ENCODE assay signal across 14 mouse cellular contexts in the genomic region with DNA sequence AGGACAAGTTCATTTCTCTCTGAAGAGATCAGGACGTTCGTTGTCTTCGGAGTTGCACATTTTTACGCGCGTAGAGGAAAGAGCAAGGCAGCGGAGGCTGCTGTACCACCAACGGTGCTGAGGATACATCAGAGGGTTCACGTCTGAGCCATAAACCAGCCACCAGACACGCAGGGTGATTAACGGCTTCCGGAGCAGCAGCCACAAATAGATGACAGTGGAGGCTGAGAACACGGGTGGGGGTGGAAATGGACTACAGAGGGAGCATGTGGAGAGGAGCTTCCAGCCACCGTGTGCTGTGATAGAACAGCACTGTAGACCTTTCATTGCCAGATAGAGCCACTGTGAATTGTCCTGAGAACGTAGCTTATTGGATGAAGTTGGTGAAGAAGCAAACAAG. TPM values are rescaled to one million over a fixed set of nuclear protein-coding genes. Genes with fewer than 3 reads are reported as not detected.
DNase-seq lines count a peak whose midpoint lies in the region; ATAC-seq lines count a peak whose summit lies in the region.
"Had no signal": no experiment of that assay in that cellular context is flagged by ENCODE, and none has a peak within 500 bp of the region (broad histone marks: within the 10 kb centered on the region; RNA-seq: fewer than 3 reads in every experiment).

No protein-coding gene starts in this region.

- H3K27ac ChIP-seq in kidney, embryonic 16.5 days (ENCODE audit: low read length): no peak overlapping the region
- H3K27ac ChIP-seq in neural tube, embryonic 12.5 days: no peak overlapping the region
- no peak overlapping the region for H3K27ac ChIP-seq in forebrain, embryonic 16.5 days (ENCODE audit: low read length)
- H3K27ac ChIP-seq: heart, embryonic 15.5 days; liver, embryonic 15.5 days; midbrain, embryonic 12.5 days had no signal

- no peak overlapping the region for H3K4me3 ChIP-seq in kidney, embryonic 16.5 days (ENCODE audit: low read length)
- H3K4me3 ChIP-seq in neural tube, embryonic 12.5 days: no peak overlapping the region
- no peak overlapping the region for H3K4me3 ChIP-seq in forebrain, embryonic 16.5 days (replicated peaks; ENCODE audit: low read length)
- H3K4me3 ChIP-seq: heart, embryonic 15.5 days; liver, embryonic 15.5 days; midbrain, embryonic 12.5 days had no signal

- no peaks in the 10 kb centered on the region for H3K27me3 ChIP-seq in kidney, embryonic 16.5 days (ENCODE audit: insufficient read depth, low read length)
- no peaks in the 10 kb centered on the region for H3K27me3 ChIP-seq in neural tube, embryonic 12.5 days (replicated peaks)
- H3K27me3 ChIP-seq in forebrain, embryonic 16.5 days (replicated peaks; ENCODE audit: control insufficient read depth, insufficient read depth, low read length): no peaks in the 10 kb centered on the region
- H3K27me3 ChIP-seq: heart, embryonic 15.5 days; liver, embryonic 15.5 days; midbrain, embryonic 12.5 days had no signal

- H3K4me1 ChIP-seq in kidney, embryonic 16.5 days (ENCODE audit: insufficient read depth, low read length): peaks cover 7% of the 10 kb centered on the region; the same call in 1 of the 2 replicates
- peaks cover 7% of the 10 kb centered on the region for H3K4me1 ChIP-seq in neural tube, embryonic 12.5 days
- no peaks in the 10 kb centered on the region for H3K4me1 ChIP-seq in forebrain, embryonic 16.5 days (replicated peaks; ENCODE audit: control insufficient read depth, insufficient read depth, low read length)
- H3K4me1 ChIP-seq: heart, embryonic 15.5 days; liver, embryonic 15.5 days; midbrain, embryonic 12.5 days had no signal

- H3K36me3 ChIP-seq in kidney, embryonic 16.5 days (ENCODE audit: insufficient read depth, low read length): no peaks in the 10 kb centered on the region
- no peaks in the 10 kb centered on the region for H3K36me3 ChIP-seq in neural tube, embryonic 12.5 days
- no peaks in the 10 kb centered on the region for H3K36me3 ChIP-seq in forebrain, embryonic 16.5 days (ENCODE audit: control insufficient read depth, insufficient read depth)
- H3K36me3 ChIP-seq: heart, embryonic 15.5 days; liver, embryonic 15.5 days; midbrain, embryonic 12.5 days had no signal

- peak overlapping the region; percentile 25; the same call in 1 of the 2 replicates for H3K4me2 ChIP-seq in kidney, embryonic 16.5 days (replicated peaks; ENCODE audit: low read depth, low read length)
- peak overlapping the region; percentile 32 for H3K4me2 ChIP-seq in neural tube, embryonic 12.5 days (replicated peaks)
- H3K4me2 ChIP-seq in forebrain, embryonic 16.5 days (ENCODE audit: low read length): no peak overlapping the region
- H3K4me2 ChIP-seq: heart, embryonic 15.5 days; liver, embryonic 15.5 days; midbrain, embryonic 12.5 days had no signal

- DNase-seq in heart, adult 11 months: peak; percentile 78
- no peak for DNase-seq in heart, adult 9 months (ENCODE audit: low spot score in 2 of 2)
- peak; percentile 39 for DNase-seq in adrenal gland, postnatal 14 days
- no peak for DNase-seq in gastrocnemius, adult 8-10 months (ENCODE audit: low spot score in 2 of 2)
- no peak for DNase-seq in urinary bladder, postnatal 36 days (ENCODE audit: low spot score in 2 of 2)

- H3K9ac ChIP-seq in kidney, embryonic 16.5 days (replicated peaks; ENCODE audit: low read length): no peak overlapping the region
- no peak overlapping the region for H3K9ac ChIP-seq in neural tube, embryonic 12.5 days
- H3K9ac ChIP-seq in forebrain, embryonic 16.5 days (replicated peaks; ENCODE audit: low read depth, low read length): no peak overlapping the region
- H3K9ac ChIP-seq: heart, embryonic 15.5 days; liver, embryonic 15.5 days; midbrain, embryonic 12.5 days had no signal

- no peaks in the 10 kb centered on the region for H3K9me3 ChIP-seq in kidney, embryonic 16.5 days (ENCODE audit: low read length)
- no peaks in the 10 kb centered on the region for H3K9me3 ChIP-seq in neural tube, embryonic 12.5 days
- H3K9me3 ChIP-seq in forebrain, embryonic 16.5 days (ENCODE audit: control insufficient read depth, low read length): no peaks in the 10 kb centered on the region
- H3K9me3 ChIP-seq: heart, embryonic 15.5 days; liver, embryonic 15.5 days; midbrain, embryonic 12.5 days had no signal

- WGBS in kidney, embryonic 16.5 days: 42% methylated on average over 15 of the region's 15 CpGs
- 34% methylated on average over 15 of the region's 15 CpGs for WGBS in neural tube, embryonic 12.5 days
- 89% methylated on average over 15 of the region's 15 CpGs for WGBS in forebrain, embryonic 16.5 days

- 0 out of 2 replicates have a peak, but pooled peaks have one; percentile 31 for ATAC-seq in kidney, embryonic 16.5 days (ENCODE audit: low FRiP score, low TSS enrichment)
- peak; percentile 44; the same call in 1 of the 2 replicates for ATAC-seq in neural tube, embryonic 12.5 days (ENCODE audit: low FRiP score, low read depth)
- no peak for ATAC-seq in forebrain, embryonic 16.5 days

RNA-seq across cellular contexts. Expression of gene 1700020N01Rik, which starts 33.2 kb away (rescaled TPM):
- not detected in 2 replicates for total RNA-seq in adrenal gland, postnatal 14 days (2021)
- polyA plus RNA-seq in kidney, embryonic 16.5 days (2015; fragmentation: Nextera tagmentation; extraction: Ambion mirVana): not detected in 2 replicates
- polyA plus RNA-seq in neural tube, embryonic 12.5 days (2016; fragmentation: Nextera tagmentation; extraction: Ambion mirVana): not detected in 2 replicates
- not detected for total RNA-seq in gastrocnemius, adult 8-10 months (2022)
- not detected in 2 replicates for polyA plus RNA-seq in forebrain, embryonic 16.5 days (2015; fragmentation: Nextera tagmentation; extraction: Ambion mirVana)
- polyA plus RNA-seq: C2C12; embryonic facial prominence, embryonic 14.5 days; heart, embryonic 15.5 days; liver, embryonic 15.5 days; midbrain, embryonic 12.5 days; stomach, embryonic 16.5 days had no signal

Comparison
In these comparisons a context has a peak if more than half of its experiments do, and no peak if none do; other contexts are left out.
1. DNase-seq: peak in heart, adult 11 months (single experiment) and adrenal gland, postnatal 14 days (single experiment); none in heart, adult 9 months (0 of 2), gastrocnemius, adult 8-10 months (0 of 2) and urinary bladder, postnatal 36 days (0 of 2).